Mouse (Mus musculus) brain, embryonic 14.5 days (tissue): ENCODE data around the gene Atp6v0e.

Experiments
- CTCF ChIP-seq: fragments of 200-500 bp; IDR thresholded peaks from 2 replicates; pipeline ENCODE4 v1.5.1; 2012; ENCODE audit warnings: inconsistent platforms, mild to moderate bottlenecking, moderate library complexity, borderline replicate concordance; ENCODE audit not compliant: insufficient read depth, insufficient read length; ENCODE audit errors: extremely low read depth
- POLR2A ChIP-seq: fragments of 200-500 bp; IDR thresholded peaks from 2 replicates; pipeline ENCODE4 v1.6.1; 2012; ENCODE audit warnings: mild to moderate bottlenecking, inconsistent platforms, borderline replicate concordance; ENCODE audit not compliant: poor library complexity, insufficient read depth, insufficient read length, severe bottlenecking; ENCODE audit errors: extremely low read depth

DNA sequence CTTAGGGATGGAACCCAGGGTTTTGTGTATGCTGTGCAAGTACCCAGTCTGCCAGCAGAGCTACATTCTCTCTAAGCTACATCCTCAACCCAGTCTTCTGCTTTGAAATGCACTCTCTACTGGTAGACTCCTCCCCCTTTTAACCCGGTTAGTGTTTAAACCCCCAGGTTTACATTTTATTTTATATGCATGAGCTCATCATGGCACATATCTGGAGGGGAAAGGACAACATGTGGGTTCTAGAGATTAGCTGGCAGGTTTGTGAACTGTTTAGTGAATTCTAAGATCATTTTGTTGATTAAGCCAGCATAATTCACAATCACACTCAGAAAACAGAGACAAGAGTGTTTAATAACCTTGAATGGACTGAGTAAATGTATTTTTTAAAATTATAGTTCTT, 61.8 kb downstream of the Atp6v0e start:
- TF ChIP-seq CTCF, result no peak
- TF ChIP-seq POLR2A, result no peak
